Mouse (Mus musculus): ENCODE data around the gene Arl2bp.

GRCm38 (mm10) chr8:94684287-94684686, 17.9 kb downstream of the Arl2bp start:
- TF ChIP-seq CTCF (IDR thresholded peaks at IDR 0.05; ENCODE audit: low read depth) (no peak), EP300 (IDR thresholded peaks at IDR 0.05; ENCODE audit: low read depth) (no peak)
